Mouse (Mus musculus) heart, embryonic 11.5 days (tissue): ENCODE data around the gene Alyref2. TPM values are rescaled to one million over a fixed set of nuclear protein-coding genes. Genes with fewer than 3 reads are reported as not detected.
A peak's percentile ranks its signal among the peaks of the same experiment; 100 is the strongest.

Source experiments
- ATAC-seq: fragments of 200-750 bp; cut with Nextera tagmentation; replicated peaks from 2 replicates; pipeline ENCODE4 v1.8.0; 2017; ENCODE audit warnings: moderate library complexity; ENCODE audit not compliant: insufficient number of reproducible peaks, low FRiP score, low TSS enrichment
- H3K27ac ChIP-seq: fragments of 300-500 bp; sonication (generic); 2 replicates; pipeline ENCODE4 v1.5.1; 2014; ENCODE audit warnings: mild to moderate bottlenecking, low read depth, low read length
- H3K27me3 ChIP-seq: fragments of 300-500 bp; sonication (generic); 2 replicates; pipeline ENCODE4 v1.6.1; 2014; ENCODE audit warnings: mild to moderate bottlenecking, low read length, mixed read lengths; ENCODE audit not compliant: control insufficient read depth, insufficient read depth
- H3K36me3 ChIP-seq: fragments of 300-500 bp; sonication (generic); 2 replicates; pipeline ENCODE4 v1.6.1; 2014; ENCODE audit warnings: mild to moderate bottlenecking, low read length, moderate library complexity, mixed read lengths; ENCODE audit not compliant: control insufficient read depth, insufficient read depth
- H3K4me1 ChIP-seq: fragments of 300-500 bp; sonication (generic); 2 replicates; pipeline ENCODE4 v1.6.1; 2014; ENCODE audit warnings: low read length; ENCODE audit not compliant: control insufficient read depth, insufficient read depth
- H3K4me2 ChIP-seq: fragments of 300-500 bp; sonication (generic); 2 replicates; pipeline ENCODE4 v1.6.1; 2014; ENCODE audit warnings: mild to moderate bottlenecking, moderate library complexity
- H3K4me3 ChIP-seq: fragments of 300-500 bp; sonication (generic); 2 replicates; pipeline ENCODE4 v1.5.1; 2014; ENCODE audit warnings: low read depth, low read length
- H3K9ac ChIP-seq: fragments of 300-500 bp; sonication (generic); 2 replicates; pipeline ENCODE4 v1.6.1; 2014; ENCODE audit warnings: mild to moderate bottlenecking, low read depth, low read length, moderate library complexity
- H3K9me3 ChIP-seq: fragments of 300-500 bp; sonication (generic); replicated peaks from 2 replicates; pipeline ENCODE4 v1.6.1; 2016; ENCODE audit warnings: low read length; ENCODE audit not compliant: control insufficient read depth
- WGBS: fragments of 180-500 bp; shearing (Covaris S2); extraction: QIAGEN DNeasy Blood & Tissue Kit; methylation state at CpG from one replicate; pipeline ENCODE4 v1.1.7; 2014; ENCODE audit not compliant: insufficient replicate concordance; 5-methylcytosine and 5-hydroxymethylcytosine counted together
- polyA plus RNA-seq: library from polyadenylated mRNA; unstranded; fragments of >200 nt; fragmentation: Nextera tagmentation; extraction: Ambion mirVana; gene quantifications from 2 replicates; pipeline ENCODE4 v1.2.1, GENCODE M21; 2014

Alyref2 gene
- 12.3 and 12.7 TPM in 2 replicates for polyA plus RNA-seq

GRCm38 (mm10) chr1:171503250-171503591, at the start of gene Alyref2:
Alyref2 (plus strand) TSS chr1:171503478.
- Histone ChIP-seq H3K36me3 (no peaks in the 10 kb centered on the region), H3K4me1 (no peaks in the 10 kb centered on the region), H3K27ac (peak within 1 kb of the TSS; percentile 94), H3K9ac (peak within 1 kb of the TSS; percentile 83), H3K4me3 (peak within 1 kb of the TSS; percentile 63), H3K27me3 (no peaks in the 10 kb centered on the region), H3K9me3 (no peaks in the 10 kb centered on the region), H3K4me2 (peak within 1 kb of the TSS; percentile 69)
- peak; percentile 82 for ATAC-seq
- WGBS, result under 1% methylated on average over 19 of the region's 19 CpGs

GRCm38 (mm10) chr1:171454926-171455325, 48.4 kb upstream of the Alyref2 start:
- H3K9ac ChIP-seq, result no peak overlapping the region
- no peaks in the 10 kb centered on the region for H3K36me3 ChIP-seq
- no peaks in the 10 kb centered on the region for H3K27me3 ChIP-seq
- no peaks in the 10 kb centered on the region for H3K9me3 ChIP-seq
- no peak for ATAC-seq
- peaks cover 7% of the 10 kb centered on the region for H3K4me1 ChIP-seq
- H3K4me2 ChIP-seq, result no peak overlapping the region
- no peak overlapping the region for H3K27ac ChIP-seq
- WGBS, result 71% methylated on average over 6 of the region's 6 CpGs
- H3K4me3 ChIP-seq, result no peak overlapping the region

GRCm38 (mm10) chr1:171457568-171457967, 45.7 kb upstream of the Alyref2 start:
- Histone ChIP-seq H3K9ac (no peak overlapping the region), H3K4me2 (no peak overlapping the region), H3K4me1 (peaks cover 5% of the 10 kb centered on the region), H3K27me3 (no peaks in the 10 kb centered on the region), H3K36me3 (peaks cover 10% of the 10 kb centered on the region), H3K4me3 (no peak overlapping the region), H3K9me3 (no peaks in the 10 kb centered on the region), H3K27ac (no peak overlapping the region)
- ATAC-seq, result no peak
- WGBS, result 92% methylated on average over 1 of the region's 1 CpGs

GRCm38 (mm10) chr1:171459791-171460190, 43.5 kb upstream of the Alyref2 start:
- WGBS, result 65% methylated on average over 5 of the region's 5 CpGs
- H3K4me2 ChIP-seq, result 0 out of 2 replicates have a peak overlapping the region, but pooled peaks have one; percentile 6
- no peak overlapping the region for H3K9ac ChIP-seq
- no peaks in the 10 kb centered on the region for H3K27me3 ChIP-seq
- no peak for ATAC-seq
- H3K4me3 ChIP-seq, result no peak overlapping the region
- no peak overlapping the region for H3K27ac ChIP-seq
- peaks cover 5% of the 10 kb centered on the region for H3K4me1 ChIP-seq
- H3K9me3 ChIP-seq, result no peaks in the 10 kb centered on the region
- peaks cover 23% of the 10 kb centered on the region for H3K36me3 ChIP-seq

GRCm38 (mm10) chr1:171460551-171461503, 42.5 kb upstream of the Alyref2 start:
- no peak for ATAC-seq
- Histone ChIP-seq H3K27ac (no peak overlapping the region), H3K4me3 (no peak overlapping the region), H3K9me3 (no peaks in the 10 kb centered on the region), H3K9ac (no peak overlapping the region), H3K27me3 (no peaks in the 10 kb centered on the region), H3K36me3 (peaks cover 23% of the 10 kb centered on the region), H3K4me2 (no peak overlapping the region), H3K4me1 (peaks cover 5% of the 10 kb centered on the region)
- WGBS, result 88% methylated on average over 22 of the region's 22 CpGs

- Histone ChIP-seq H3K4me3 (no peak overlapping the region), H3K36me3 (peaks cover 23% of the 10 kb centered on the region), H3K27ac (no peak overlapping the region), H3K9me3 (no peaks in the 10 kb centered on the region), H3K4me2 (no peak overlapping the region), H3K9ac (no peak overlapping the region), H3K27me3 (no peaks in the 10 kb centered on the region), H3K4me1 (peaks cover 5% of the 10 kb centered on the region)
- 89% methylated on average over 3 of the region's 3 CpGs for WGBS
- ATAC-seq, result no peak
Measured at GRCm38 (mm10) chr1:171463133-171463532, 40.1 kb upstream of the Alyref2 start.

GRCm38 (mm10) chr1:171465749-171466412, 37.4 kb upstream of the Alyref2 start:
- Histone ChIP-seq H3K9ac (no peak overlapping the region), H3K27ac (no peak overlapping the region), H3K4me3 (no peak overlapping the region), H3K36me3 (peaks cover 23% of the 10 kb centered on the region), H3K27me3 (no peaks in the 10 kb centered on the region), H3K4me2 (no peak overlapping the region), H3K4me1 (peaks cover 7% of the 10 kb centered on the region; the same call in 1 of the 2 replicates), H3K9me3 (no peaks in the 10 kb centered on the region)
- no peak for ATAC-seq
- 90% methylated on average over 5 of the region's 5 CpGs for WGBS

- Histone ChIP-seq H3K9ac (no peak overlapping the region), H3K4me3 (no peak overlapping the region), H3K9me3 (no peaks in the 10 kb centered on the region), H3K4me1 (peaks cover 7% of the 10 kb centered on the region; the same call in 1 of the 2 replicates), H3K36me3 (peaks cover 20% of the 10 kb centered on the region), H3K27ac (no peak overlapping the region), H3K27me3 (no peaks in the 10 kb centered on the region), H3K4me2 (no peak overlapping the region)
- 74% methylated on average over 4 of the region's 4 CpGs for WGBS
- no peak for ATAC-seq
Measured at GRCm38 (mm10) chr1:171466565-171466964, 36.7 kb upstream of the Alyref2 start.
